18 mouse cellular contexts compared by ENCODE assay signal in the genomic region with DNA sequence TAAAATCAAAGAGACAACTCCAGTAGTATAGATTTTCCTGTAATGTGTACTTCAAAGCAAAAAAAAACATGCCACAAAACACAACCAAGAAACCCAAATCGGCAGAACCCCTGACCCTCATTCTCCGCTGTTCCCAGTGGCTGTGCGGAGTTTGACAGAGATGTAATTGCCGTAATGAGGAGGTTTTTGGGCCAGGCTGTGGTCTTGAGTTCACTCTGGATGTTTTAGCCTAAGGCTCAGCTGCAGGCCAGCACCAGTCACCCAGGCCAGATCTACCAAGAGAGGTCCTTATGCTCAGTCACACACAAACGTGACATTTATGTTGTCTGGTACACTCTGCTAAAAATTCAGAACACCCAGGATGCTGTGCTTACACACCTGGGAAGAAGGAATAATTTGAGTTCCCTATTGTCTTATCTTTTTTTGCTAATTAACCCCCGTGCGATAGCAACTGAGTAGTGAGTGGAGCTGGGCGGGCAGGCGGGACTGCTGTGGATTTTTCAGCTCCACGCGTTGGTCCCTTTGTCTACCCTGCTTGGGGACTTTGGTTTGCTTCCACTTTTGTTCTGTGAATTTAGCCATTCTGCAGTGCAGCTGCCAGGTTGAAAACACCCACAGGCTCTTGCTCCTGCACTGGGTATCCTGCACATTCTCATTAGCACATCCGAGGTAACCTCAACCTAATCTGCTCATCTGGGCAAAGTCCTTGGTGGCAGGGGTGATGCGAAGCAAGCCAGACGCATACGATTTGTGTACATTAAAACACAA.
DNase-seq lines count a peak whose midpoint lies in the region; ATAC-seq lines count a peak whose summit lies in the region.
"Had no signal": no experiment of that assay in that cellular context is flagged by ENCODE, and none has a peak within 500 bp of the region (broad histone marks: within the 10 kb centered on the region; RNA-seq: fewer than 3 reads in every experiment).

No protein-coding gene starts in this region.

- no peak for ATAC-seq in hindbrain, embryonic 13.5 days (ENCODE audit: low FRiP score)
- no peak for ATAC-seq in hindbrain, embryonic 12.5 days (ENCODE audit: low FRiP score)
- ATAC-seq in forebrain, embryonic 12.5 days (ENCODE audit: low FRiP score) = no peak
- no peak for ATAC-seq in hindbrain, embryonic 15.5 days (ENCODE audit: low FRiP score, low read depth)
- no peak for ATAC-seq in erythroblast, adult 5-6 weeks (replicated peaks; ENCODE audit: low FRiP score, poor library complexity, severe bottlenecking)
- ATAC-seq: intestine, postnatal 0 days had no signal

- H3K4me3 ChIP-seq in hindbrain, embryonic 13.5 days = no peak overlapping the region
- no peak overlapping the region for H3K4me3 ChIP-seq in hindbrain, embryonic 12.5 days
- H3K4me3 ChIP-seq in forebrain, embryonic 12.5 days (replicated peaks) = no peak overlapping the region
- no peak overlapping the region for H3K4me3 ChIP-seq in hindbrain, embryonic 15.5 days
- H3K4me3 ChIP-seq: heart, adult 2 months; lung, embryonic 15.5 days had no signal

- H3K36me3 ChIP-seq in hindbrain, embryonic 13.5 days = no peaks in the 10 kb centered on the region
- H3K36me3 ChIP-seq in hindbrain, embryonic 12.5 days = no peaks in the 10 kb centered on the region
- H3K36me3 ChIP-seq in forebrain, embryonic 12.5 days (replicated peaks) = 0 out of 2 replicates have a peak, but pooled peaks cover 2% of the 10 kb centered on the region
- no peaks in the 10 kb centered on the region for H3K36me3 ChIP-seq in hindbrain, embryonic 15.5 days
- H3K36me3 ChIP-seq: lung, embryonic 15.5 days had no signal

- no peaks in the 10 kb centered on the region for H3K9me3 ChIP-seq in hindbrain, embryonic 13.5 days
- H3K9me3 ChIP-seq in hindbrain, embryonic 12.5 days (replicated peaks) = no peaks in the 10 kb centered on the region
- H3K9me3 ChIP-seq in forebrain, embryonic 12.5 days = no peaks in the 10 kb centered on the region
- H3K9me3 ChIP-seq in hindbrain, embryonic 15.5 days = no peaks in the 10 kb centered on the region
- H3K9me3 ChIP-seq: lung, embryonic 15.5 days had no signal

- peak; percentile 51 for DNase-seq in retina, embryonic 14.5 days (ENCODE audit: low spot score)
- DNase-seq in layer of hippocampus, adult 18-20 months (ENCODE audit: low spot score in 2 of 2) = no peak
- DNase-seq: adrenal gland, postnatal 36 days; cerebellum, adult 18-20 months; gastrocnemius, postnatal 25 days; spleen, adult 18-20 months; thymus, postnatal 25 days had no signal

- peak overlapping the region; percentile 71 for H3K27ac ChIP-seq in hindbrain, embryonic 13.5 days
- H3K27ac ChIP-seq in hindbrain, embryonic 12.5 days = no peak overlapping the region
- peak overlapping the region; percentile 21; the same call in 1 of the 2 replicates for H3K27ac ChIP-seq in forebrain, embryonic 12.5 days
- H3K27ac ChIP-seq in hindbrain, embryonic 15.5 days (replicated peaks) = peak overlapping the region; percentile 41
- H3K27ac ChIP-seq: kidney, postnatal 0 days; liver, embryonic 14.5 days; lung, embryonic 15.5 days had no signal

- H3K4me1 ChIP-seq in hindbrain, embryonic 13.5 days (replicated peaks) = peaks cover 65% of the 10 kb centered on the region
- H3K4me1 ChIP-seq in hindbrain, embryonic 12.5 days = peaks cover 46% of the 10 kb centered on the region
- H3K4me1 ChIP-seq in forebrain, embryonic 12.5 days = peaks cover 42% of the 10 kb centered on the region
- H3K4me1 ChIP-seq in hindbrain, embryonic 15.5 days (replicated peaks) = peaks cover 46% of the 10 kb centered on the region

- no peak overlapping the region for H3K4me2 ChIP-seq in hindbrain, embryonic 13.5 days
- H3K4me2 ChIP-seq in hindbrain, embryonic 12.5 days (replicated peaks) = no peak overlapping the region
- H3K4me2 ChIP-seq in forebrain, embryonic 12.5 days = no peak overlapping the region
- no peak overlapping the region for H3K4me2 ChIP-seq in hindbrain, embryonic 15.5 days
- H3K4me2 ChIP-seq: lung, embryonic 15.5 days had no signal

- no peaks in the 10 kb centered on the region for H3K27me3 ChIP-seq in hindbrain, embryonic 13.5 days
- H3K27me3 ChIP-seq in hindbrain, embryonic 12.5 days = no peaks in the 10 kb centered on the region
- 0 out of 2 replicates have a peak, but pooled peaks cover 5% of the 10 kb centered on the region for H3K27me3 ChIP-seq in forebrain, embryonic 12.5 days
- no peaks in the 10 kb centered on the region for H3K27me3 ChIP-seq in hindbrain, embryonic 15.5 days
- H3K27me3 ChIP-seq: CH12.LX; lung, embryonic 15.5 days had no signal

- WGBS in hindbrain, embryonic 13.5 days = 68% methylated on average over 15 of the region's 15 CpGs
- WGBS in hindbrain, embryonic 12.5 days = 76% methylated on average over 15 of the region's 15 CpGs
- WGBS in forebrain, embryonic 12.5 days = 60% methylated on average over 15 of the region's 15 CpGs
- 54% methylated on average over 15 of the region's 15 CpGs for whole genome bisulfite sequencing in hindbrain, embryonic 15.5 days

- peak overlapping the region; percentile 24; the same call in 1 of the 2 replicates for H3K9ac ChIP-seq in hindbrain, embryonic 13.5 days
- H3K9ac ChIP-seq in hindbrain, embryonic 12.5 days = no peak overlapping the region
- H3K9ac ChIP-seq in forebrain, embryonic 12.5 days = 0 out of 2 replicates have a peak overlapping the region, but pooled peaks have one; percentile 17
- H3K9ac ChIP-seq in hindbrain, embryonic 15.5 days = no peak overlapping the region
- H3K9ac ChIP-seq: liver, embryonic 14.5 days; lung, embryonic 15.5 days had no signal

Comparison
In these comparisons a context has a peak if more than half of its experiments do, and no peak if none do; other contexts are left out.
1. H3K9ac ChIP-seq: peak in hindbrain, embryonic 13.5 days (single experiment) and forebrain, embryonic 12.5 days (single experiment); none in hindbrain, embryonic 12.5 days (single experiment) and hindbrain, embryonic 15.5 days (single experiment).